Mouse (Mus musculus): ENCODE data around the gene Nfe2.

The Nfe2 gene

GRCm38 (mm10) chr15:103224161-103224560 is 34.0 kb downstream of the Nfe2 start:
- CTCF ChIA-PET: interaction anchor here (0.6 to 0.7 kb wide), 3 partner anchors 38 to 231 kb away, joined by 3 read pairs; no protein-coding TSS in a partner anchor

GRCm38 (mm10) chr15:103221386-103221785 is 36.8 kb downstream of the Nfe2 start:
- CTCF ChIA-PET: interaction anchor here (0.6 kb wide), 1 partner anchor 74 kb away, joined by 3 read pairs; no protein-coding TSS in a partner anchor

DNA sequence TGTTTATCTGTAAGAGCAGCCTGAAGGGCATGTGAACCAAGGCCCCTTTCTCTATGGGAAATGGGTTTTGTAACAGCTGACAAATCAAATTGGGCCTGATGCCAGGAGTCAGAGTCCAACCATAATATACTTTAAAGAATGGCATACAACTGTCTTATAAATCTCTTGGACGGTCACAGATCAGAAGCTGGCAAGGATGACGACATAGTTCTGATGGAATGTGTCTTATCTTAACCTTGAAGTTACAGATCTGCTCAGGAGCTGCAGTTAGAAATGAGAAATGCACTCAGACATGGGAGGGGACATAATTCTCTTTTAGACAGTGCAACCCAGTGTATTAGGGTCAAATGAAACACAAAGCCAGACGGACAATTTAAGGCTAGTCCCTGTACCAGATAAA is 37.4 kb downstream of the Nfe2 start:
- CTCF ChIA-PET: no interaction called here

DNA sequence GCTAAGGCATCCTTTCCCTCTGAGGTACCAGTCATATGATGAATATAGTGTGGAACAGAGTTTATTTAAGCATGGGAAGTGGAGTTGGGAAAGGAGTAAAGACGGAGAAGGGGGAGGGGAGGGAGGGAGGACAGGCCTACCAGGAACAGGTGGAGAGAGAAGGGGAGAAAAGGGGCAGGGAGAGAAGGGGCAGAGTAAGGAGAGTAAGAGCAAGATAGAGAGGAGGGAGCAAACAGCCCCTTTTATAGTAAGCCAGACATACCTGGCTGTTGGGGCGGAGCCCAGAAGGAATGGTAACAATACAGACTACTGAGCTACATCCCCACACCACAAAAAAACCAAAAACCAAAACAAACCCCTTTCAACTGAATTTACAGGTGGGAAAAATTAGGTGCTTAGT is 42.2 kb downstream of the Nfe2 start:
- CTCF ChIA-PET: no interaction called here

DNA sequence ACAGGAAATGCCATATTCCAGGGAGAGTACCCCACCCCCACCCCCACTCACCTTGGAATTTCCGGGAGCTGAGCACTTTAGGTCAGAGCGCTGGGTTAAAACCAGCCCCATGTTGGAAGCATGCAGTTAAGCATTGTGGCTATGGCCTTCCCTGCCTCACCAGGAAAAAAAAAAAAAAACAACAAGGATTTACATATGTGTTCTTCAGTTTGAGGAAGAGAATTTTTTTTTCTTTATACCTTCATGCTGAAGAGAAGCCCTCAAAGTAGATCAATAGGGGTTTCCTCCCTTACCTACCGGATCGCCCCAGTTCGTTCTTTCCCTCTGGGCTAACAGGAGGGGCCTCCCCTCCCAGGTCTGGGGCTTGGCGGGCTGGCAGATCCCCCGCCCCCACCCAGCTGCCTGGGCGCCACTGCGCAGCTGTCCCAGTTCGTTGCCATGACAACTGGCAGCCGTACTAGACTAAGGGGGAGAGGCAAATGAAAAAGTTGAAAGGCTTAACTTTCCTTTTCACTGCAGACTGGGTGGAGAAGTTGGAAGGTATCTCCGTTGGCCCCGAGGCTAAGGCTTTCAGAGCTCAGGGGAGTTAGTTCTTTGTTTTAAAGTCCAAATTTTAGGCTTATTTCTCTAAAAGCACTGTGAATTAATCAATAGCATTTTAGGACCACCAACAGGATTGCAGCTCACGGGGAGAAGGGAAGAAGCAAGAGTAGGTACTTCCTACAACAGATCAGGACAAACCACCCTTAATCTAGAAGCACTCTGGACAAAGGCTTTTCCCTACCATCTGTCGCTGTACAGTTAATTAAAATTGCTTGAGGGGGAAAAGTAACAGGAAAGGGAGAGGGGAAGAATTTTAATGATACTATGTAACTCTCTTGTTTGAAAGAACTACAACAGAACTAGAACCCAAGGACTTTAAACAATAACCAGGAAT is 43.0 kb downstream of the Nfe2 start:
- CTCF ChIA-PET: interaction anchor here (0.6 to 0.7 kb wide), 2 partner anchors 16 to 35 kb away, joined by 3 to 7 read pairs; no protein-coding TSS in a partner anchor

DNA sequence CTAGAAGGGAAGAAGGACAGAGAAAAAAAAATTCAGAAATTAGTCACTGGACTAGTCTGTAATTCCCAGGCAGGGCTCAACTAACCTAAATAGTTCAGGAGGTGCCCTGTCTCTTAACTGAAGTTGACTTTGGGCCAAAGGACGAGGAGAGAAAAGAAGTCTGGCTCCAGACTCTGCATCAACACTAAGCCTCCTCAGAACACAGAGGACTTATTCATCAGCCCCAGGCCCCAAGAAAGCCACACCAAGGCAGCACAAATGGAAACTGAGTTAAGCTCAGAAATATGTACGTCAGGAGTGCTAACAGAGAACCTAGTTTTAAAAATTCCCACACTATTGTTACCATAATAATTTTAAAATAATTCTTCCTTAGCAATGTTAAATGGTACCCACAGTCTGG is 44.1 kb downstream of the Nfe2 start:
- CTCF ChIA-PET: no interaction called here

DNA sequence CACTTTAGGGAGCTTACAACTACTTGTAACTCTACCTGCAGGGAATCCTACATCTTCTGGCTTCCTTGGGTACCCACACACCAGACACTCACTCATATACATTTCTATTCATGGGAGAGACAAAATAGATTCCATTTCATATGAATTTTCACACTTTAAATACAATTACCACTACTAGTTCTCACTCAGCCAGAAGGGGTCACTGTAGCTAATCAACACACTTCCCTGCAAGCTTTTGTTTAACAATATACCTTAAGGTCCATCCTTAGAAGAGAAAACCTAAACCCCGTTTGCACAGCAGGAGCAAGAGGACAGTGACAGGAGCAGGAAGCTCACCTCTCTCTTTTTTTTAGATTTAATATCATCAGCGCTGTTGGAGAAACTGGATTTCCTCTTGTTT is 53.0 kb downstream of the Nfe2 start:
- CTCF ChIA-PET: no interaction called here

DNA sequence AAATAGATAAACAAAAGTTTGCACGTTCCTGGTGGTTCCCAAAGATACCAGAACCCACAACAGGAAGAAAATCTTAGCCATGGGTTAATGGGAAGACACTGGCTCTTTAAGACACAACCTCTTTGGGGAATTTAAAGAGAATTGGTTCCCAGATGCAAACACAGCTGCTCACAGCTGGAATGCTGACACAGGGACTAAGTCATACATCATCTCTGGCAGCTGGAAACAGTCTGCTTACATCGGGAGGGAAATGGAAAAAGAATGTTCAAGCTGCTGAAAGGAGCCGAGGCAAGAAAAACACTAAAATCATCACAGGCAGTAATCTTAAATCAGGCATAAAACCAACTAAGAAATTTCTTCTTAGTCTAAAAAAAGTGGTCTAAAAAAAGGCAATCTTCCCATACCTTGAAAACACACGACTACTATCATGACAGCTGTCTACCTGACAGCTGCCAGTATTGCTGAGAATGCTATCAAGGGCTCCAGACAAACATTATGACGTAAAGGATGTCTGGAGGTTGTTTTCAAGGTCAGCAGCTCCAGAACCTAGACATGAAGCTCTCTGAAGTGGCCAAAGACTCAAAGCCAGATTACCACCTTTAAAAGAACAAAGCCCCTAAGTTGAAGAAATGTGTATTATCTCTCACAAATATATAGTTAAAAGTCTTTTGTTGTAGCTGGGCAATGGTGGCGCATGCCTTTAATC is 56.0 kb downstream of the Nfe2 start:
- CTCF ChIA-PET: no interaction called here
